Mouse (Mus musculus) G1E (cell line): ENCODE data around the gene Klhdc9. TPM values are rescaled to one million over a fixed set of nuclear protein-coding genes. Genes with fewer than 3 reads are reported as not detected.
"Not testable (repeated sequence)": the region's sequence is repeated elsewhere in the genome, so short reads cannot be mapped to it uniquely, and the experiment has no call there.

Experiments
- ATAC-seq: 2 replicates; pipeline ENCODE4 v1.8.0; 2016; ENCODE audit warnings: mild to moderate bottlenecking; ENCODE audit not compliant: insufficient number of reproducible peaks, poor library complexity, low FRiP score, severe bottlenecking; ENCODE audit errors: extremely low read depth
- DNase-seq: peaks from one replicate; pipeline ENCODE4 v3.0.0; 2012; ENCODE audit warnings: low spot score
- H3K27me3 ChIP-seq: 2 replicates; pipeline ENCODE4 v1.6.1; 2012; ENCODE audit warnings: mild to moderate bottlenecking, low read length, inconsistent platforms; ENCODE audit not compliant: insufficient read depth
- H3K36me3 ChIP-seq: replicated peaks from 2 replicates; pipeline ENCODE3; 2012; ENCODE audit warnings: mild to moderate bottlenecking, inconsistent platforms
- H3K4me1 ChIP-seq: 2 replicates; pipeline ENCODE4 v1.6.1; 2012; ENCODE audit warnings: low read depth, low read length, inconsistent platforms, mixed read lengths; ENCODE audit not compliant: insufficient read depth
- H3K4me3 ChIP-seq: 2 replicates; pipeline ENCODE4 v1.5.1; 2012; ENCODE audit warnings: low read depth, mild to moderate bottlenecking, inconsistent platforms, low read length, moderate library complexity, mixed read lengths
- H3K9me3 ChIP-seq: replicated peaks from 2 replicates; pipeline ENCODE4 v1.6.1; 2012; ENCODE audit warnings: inconsistent platforms
- CTCF ChIP-seq: IDR thresholded peaks from 2 replicates; pipeline ENCODE4 v1.5.1; 2012; ENCODE audit warnings: low read depth, low read length, inconsistent platforms, mixed read lengths
- GATA1 ChIP-seq: IDR thresholded peaks from 2 replicates; pipeline ENCODE4 v1.6.1; 2012; ENCODE audit warnings: borderline replicate concordance, low read length, inconsistent platforms, mixed read lengths
- GATA2 ChIP-seq: IDR thresholded peaks from 2 replicates; pipeline ENCODE4 v1.6.1; 2012; ENCODE audit warnings: low read depth, low read length, inconsistent platforms, borderline replicate concordance
- POLR2AphosphoS5 ChIP-seq: IDR thresholded peaks from 2 replicates; pipeline ENCODE4 v1.6.1; 2012; ENCODE audit warnings: low read depth, low read length, inconsistent platforms; ENCODE audit not compliant: insufficient replicate concordance
- TAL1 ChIP-seq: conservative IDR thresholded peaks from 2 replicates; pipeline ENCODE4 v1.6.1; 2012; ENCODE audit warnings: low read depth, low read length, inconsistent platforms, mixed read lengths
- polyA plus RNA-seq: library from polyadenylated mRNA; stranded (reverse); fragments of >175 nt; gene quantifications from 2 replicates; pipeline ENCODE4 v1.2.3, GENCODE M21; 2012
- total RNA-seq, 2 experiments: library from RNA; stranded (forward) in 1 of 2; stranded (reverse) in 1 of 2; fragments of 200-1000 nt in 1 of 2; fragments of >200 nt in 1 of 2; fragmentation: Nextera tagmentation in 1 of 2; gene quantifications; 2 replicates each; pipeline ENCODE4 v1.2.3; 2014 to 2017

Gene Klhdc9
- total and polyA plus RNA-seq, 3 experiments, result 0.33 to 2.6 (median 1.4) TPM

GRCm38 (mm10) chr1:171342262-171343207 lies 18.1 kb downstream of the Klhdc9 start:
- H3K27me3 ChIP-seq, result no peaks in the 10 kb centered on the region
- DNase-seq, result no peak
- no peak for ATAC-seq
- H3K36me3 ChIP-seq, result peaks cover 77% of the 10 kb centered on the region
- H3K4me1 ChIP-seq, result peaks cover 29% of the 10 kb centered on the region
- no peak overlapping the region for H3K4me3 ChIP-seq
- TF ChIP-seq GATA2 (no peak), GATA1 (no peak), POLR2AphosphoS5 (no peak), CTCF (no peak), TAL1 (no peak)
- no peaks in the 10 kb centered on the region for H3K9me3 ChIP-seq

DNA sequence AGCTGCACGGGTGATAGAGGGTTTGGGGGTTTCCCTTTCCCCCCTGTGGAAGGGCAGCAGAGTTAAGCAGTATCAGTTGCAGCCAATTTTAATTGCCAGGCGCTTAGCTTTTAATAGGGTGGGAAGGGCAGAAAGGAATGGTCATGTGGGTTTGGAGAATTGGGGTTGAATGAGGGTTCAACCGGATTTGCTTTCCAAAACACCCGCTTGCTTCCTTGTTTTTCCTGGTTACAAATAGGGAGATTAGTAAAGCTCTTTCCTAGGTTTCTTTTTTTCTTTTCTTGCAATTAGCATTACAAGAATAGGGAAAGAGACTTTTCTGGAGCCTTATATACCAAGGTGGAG lies 30.4 kb downstream of the Klhdc9 start:
- H3K36me3 ChIP-seq, result peaks cover 52% of the 10 kb centered on the region
- H3K4me1 ChIP-seq, result peaks cover 54% of the 10 kb centered on the region
- DNase-seq (no peak), ATAC-seq (no peak)
- no peaks in the 10 kb centered on the region for H3K9me3 ChIP-seq
- no peaks in the 10 kb centered on the region for H3K27me3 ChIP-seq
- H3K4me3 ChIP-seq, result peak overlapping the region; percentile 90
- TF ChIP-seq POLR2AphosphoS5 (no peak), TAL1 (no peak)

DNA sequence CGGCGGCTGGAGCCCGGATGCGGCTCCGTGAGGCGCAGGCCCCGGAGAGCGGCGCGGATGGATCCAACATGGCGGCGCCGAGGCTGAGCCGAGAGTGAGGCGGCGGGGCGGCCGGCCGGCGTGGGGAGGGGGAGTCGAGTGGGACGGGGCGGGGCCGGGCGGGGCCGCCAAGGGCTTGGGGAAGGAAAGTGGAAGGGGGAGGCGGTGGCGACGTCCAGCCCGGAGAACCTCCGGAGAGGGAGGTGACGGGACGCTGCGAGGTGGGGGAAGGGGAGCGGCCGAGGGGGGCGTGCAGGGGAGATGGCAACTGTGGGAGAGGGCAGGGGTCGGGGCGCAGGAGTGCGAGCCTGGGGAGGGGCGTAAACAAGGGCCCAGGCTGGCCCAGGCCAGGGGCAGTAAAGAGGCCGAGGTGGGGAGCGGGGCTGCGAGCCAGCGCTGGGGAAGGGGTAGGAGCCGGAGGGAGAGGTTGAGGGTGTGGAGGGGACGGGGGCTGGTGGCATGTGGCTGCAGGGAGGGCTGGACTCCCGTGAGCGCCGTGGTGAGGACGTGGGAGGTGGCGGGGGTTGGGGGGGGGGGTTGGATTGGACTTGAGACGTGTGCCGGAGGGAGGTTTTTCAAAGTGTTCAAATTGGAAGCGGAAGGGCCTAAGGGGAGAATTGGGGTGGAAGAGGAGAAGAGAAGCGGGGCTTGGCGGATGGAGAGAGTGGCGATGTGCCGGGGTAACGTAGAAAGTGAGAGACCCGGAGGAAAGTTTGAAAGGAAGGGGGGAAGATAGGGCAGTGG lies 31.0 kb downstream of the Klhdc9 start:
- Histone ChIP-seq H3K27me3 (no peaks in the 10 kb centered on the region), H3K4me3 (peak overlapping the region; percentile 90), H3K9me3 (no peaks in the 10 kb centered on the region), H3K36me3 (peaks cover 54% of the 10 kb centered on the region), H3K4me1 (peaks cover 57% of the 10 kb centered on the region)
- no peak for ATAC-seq
- TF ChIP-seq GATA2, result no peak
- no peak for TF ChIP-seq POLR2AphosphoS5
- TF ChIP-seq CTCF, result no peak
- no peak for TF ChIP-seq GATA1
- no peak for TF ChIP-seq TAL1
- peak; percentile 79 for DNase-seq

DNA sequence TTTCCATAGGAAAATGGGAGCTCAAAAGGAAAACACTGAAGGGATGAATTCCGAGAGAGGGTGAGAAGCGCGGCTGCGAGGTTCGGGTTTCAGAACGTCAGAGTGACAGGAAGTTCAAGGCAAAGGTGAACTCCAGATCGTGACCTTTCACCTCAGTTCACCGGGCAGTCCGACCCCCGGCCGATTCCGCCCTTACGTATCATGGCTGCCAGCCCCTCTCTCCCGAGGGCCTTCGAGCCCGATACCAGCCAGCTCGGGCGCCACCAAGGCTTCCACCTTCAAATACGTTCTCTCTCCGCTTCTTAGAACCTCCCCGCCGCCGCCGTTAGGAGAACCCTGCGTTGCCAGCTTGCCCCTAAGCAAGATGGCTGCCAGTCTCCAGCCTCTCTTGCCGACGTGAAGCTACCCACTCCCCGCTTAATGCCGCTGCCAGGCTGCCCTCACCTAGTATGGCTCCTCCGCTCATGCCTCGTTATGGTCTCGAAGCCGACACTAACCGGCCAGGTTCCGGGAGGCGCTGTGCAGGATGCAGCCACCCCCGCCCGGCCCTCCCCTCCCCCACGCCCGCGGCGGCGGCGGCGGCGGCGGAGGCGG lies 31.7 kb downstream of the Klhdc9 start, which contains the start of gene Dedd:
Dedd (plus strand) TSS at position 307 of the 594 bp plus-strand sequence.
- peak; percentile 95 for ATAC-seq
- no peaks in the 10 kb centered on the region for H3K27me3 ChIP-seq
- peak within 1 kb of the TSS; percentile 90 for H3K4me3 ChIP-seq
- H3K9me3 ChIP-seq, result no peaks in the 10 kb centered on the region
- no peak for TF ChIP-seq POLR2AphosphoS5
- no peak for TF ChIP-seq TAL1
- TF ChIP-seq GATA1, result no peak
- TF ChIP-seq CTCF, result no peak
- no peak for TF ChIP-seq GATA2
- peaks cover 51% of the 10 kb centered on the region for H3K36me3 ChIP-seq
- peaks cover 54% of the 10 kb centered on the region for H3K4me1 ChIP-seq
- DNase-seq, result peak; percentile 76

- H3K36me3 ChIP-seq, result peaks cover 48% of the 10 kb centered on the region
- H3K27me3 ChIP-seq, result no peaks in the 10 kb centered on the region
- DNase-seq (no peak), ATAC-seq (no peak)
- H3K9me3 ChIP-seq, result no peaks in the 10 kb centered on the region
- H3K4me3 ChIP-seq, result peak overlapping the region; percentile 90
- TF ChIP-seq TAL1 (no peak), POLR2AphosphoS5 (no peak), GATA2 (no peak), GATA1 (no peak), CTCF (no peak)
- H3K4me1 ChIP-seq, result peaks cover 49% of the 10 kb centered on the region
These were observed 32.4 kb downstream of the Klhdc9 start for GRCm38 (mm10) chr1:171328244-171328643.

GRCm38 (mm10) chr1:171326588-171326987 lies 34.0 kb downstream of the Klhdc9 start:
- Histone ChIP-seq H3K36me3 (peaks cover 46% of the 10 kb centered on the region), H3K4me1 (peaks cover 45% of the 10 kb centered on the region)
- not testable (repeated sequence) for DNase-seq, H3K9me3 ChIP-seq, H3K27me3 ChIP-seq, ATAC-seq, H3K4me3 ChIP-seq
